Mouse (Mus musculus): Measurements from ENCODE around the gene Hnf4a. TPM values are rescaled to one million over a fixed set of nuclear protein-coding genes. Genes with fewer than 3 reads are reported as not detected.

The Hnf4a gene
- total and polyA plus RNA-seq, 3 experiments, result not detected

DNA sequence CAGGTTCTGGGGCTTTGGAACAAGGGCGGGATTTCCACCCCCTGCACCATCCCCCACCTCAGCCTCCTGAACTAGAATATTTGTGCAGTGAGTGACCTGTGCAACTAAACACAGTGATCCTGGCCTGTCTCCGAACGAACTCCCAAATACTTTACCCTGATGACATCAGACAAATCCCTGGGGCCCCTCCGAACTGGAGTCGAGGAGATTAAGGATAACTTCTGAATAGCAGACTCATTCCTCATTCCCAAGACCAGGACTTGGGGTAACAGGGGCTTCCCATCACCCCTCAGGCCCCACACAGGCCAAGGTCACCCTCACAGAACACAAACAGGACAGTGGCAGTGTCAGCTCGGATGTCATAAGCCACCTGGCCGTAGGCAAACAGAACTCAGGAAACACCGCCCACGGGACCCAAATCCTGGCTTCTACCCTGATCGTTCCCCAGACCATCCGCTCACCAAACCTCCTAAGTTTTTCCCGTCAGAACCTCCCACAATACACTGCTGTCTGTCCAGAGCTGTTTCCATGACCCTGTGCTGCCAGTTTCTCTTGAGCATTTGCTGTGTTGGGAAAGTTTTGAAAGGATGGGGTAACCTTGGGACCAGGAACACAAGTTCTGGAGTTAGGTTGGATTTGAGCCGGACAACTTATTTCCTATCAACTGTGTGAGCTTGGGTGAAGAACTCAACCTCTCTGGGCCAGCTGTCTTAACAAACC is 32.9 kb downstream of the Hnf4a start:
- DNase-seq (ENCODE audit: extremely low read depth), result no peak
- peaks cover 2% of the 10 kb centered on the region for H3K9me3 ChIP-seq (replicated peaks; ENCODE audit: low read length)
- no peaks in the 10 kb centered on the region for H3K36me3 ChIP-seq (replicated peaks in 1 of 2; ENCODE audit: control insufficient read depth in 1 of 2, insufficient read depth in 1 of 2, low read length in 1 of 2)
- H3K79me2 ChIP-seq (replicated peaks; ENCODE audit: control insufficient read depth, extremely low read depth, insufficient read depth, poor library complexity, severe bottlenecking), result no peaks in the 10 kb centered on the region
- dilution Hi-C loops (cut with MboI; ENCODE audit: extremely low pct_ligation_motif_present, extremely low pct_unique_long_range_greater_than_20kb, low sequenced_read_pairs) (no loop called here), in situ Hi-C loops (cut with MboI; ENCODE audit: low pct_ligation_motif_present, low pct_unique_long_range_greater_than_20kb, low sequenced_read_pairs) (loop anchor here (10.0 kb wide), 2 partner anchors 55 to 195 kb away; no protein-coding TSS in a partner anchor)
- no peak overlapping the region for H3K4me3 ChIP-seq (replicated peaks in 1 of 3; ENCODE audit: low read depth in 2 of 3, low read length in 2 of 3, poor library complexity in 1 of 3)
- no peak overlapping the region for H3K9ac ChIP-seq (ENCODE audit: insufficient read depth, low read depth)
- H3K4me2 ChIP-seq (ENCODE audit: insufficient read depth, low read depth, poor library complexity, severe bottlenecking), result no peak overlapping the region
- peaks cover 0 to 9% of the 10 kb centered on the region in 2 experiments; a peak in 2 of 4 replicates for H3K4me1 ChIP-seq (ENCODE audit: control insufficient read depth in 1 of 2, insufficient read depth in 2 of 2)
- TF ChIP-seq RAD21 (IDR thresholded peaks at IDR 0.05; ENCODE audit: low read depth, low read length) (no peak), NELFE (IDR thresholded peaks at IDR 0.05; ENCODE audit: low read depth, low read length) (no peak), BHLHE40 (IDR thresholded peaks at IDR 0.05; ENCODE audit: low read depth, low read length) (no peak), HCFC1 (IDR thresholded peaks at IDR 0.05; ENCODE audit: low read depth, low read length) (no peak), RCOR1 (conservative IDR thresholded peaks at IDR 0.05; ENCODE audit: low read depth, low read length) (no peak), UBTF (IDR thresholded peaks at IDR 0.05; ENCODE audit: low read depth, low read length) (no peak), PAX5 (IDR thresholded peaks at IDR 0.05; ENCODE audit: low read length) (no peak), GABPA (IDR thresholded peaks at IDR 0.05; ENCODE audit: insufficient replicate concordance, low read depth, low read length) (no peak), CTCF (conservative IDR thresholded peaks at IDR 0.05 in 1 of 2, IDR thresholded peaks at IDR 0.05 in 1 of 2; ENCODE audit: low read depth in 2 of 2, low read length in 2 of 2) (no peak), MAFK (IDR thresholded peaks at IDR 0.05; ENCODE audit: insufficient replicate concordance, low read length) (no peak), MEF2A (IDR thresholded peaks at IDR 0.05; ENCODE audit: borderline replicate concordance, low read depth, low read length) (no peak), EP300 (IDR thresholded peaks at IDR 0.05; ENCODE audit: low read length) (no peak), MAX (IDR thresholded peaks at IDR 0.05; ENCODE audit: low read length) (no peak)
- peaks cover 90% of the 10 kb centered on the region for H3K27me3 ChIP-seq (replicated peaks)
- no peak overlapping the region for H3K27ac ChIP-seq (ENCODE audit: insufficient read depth, low read depth)

DNA sequence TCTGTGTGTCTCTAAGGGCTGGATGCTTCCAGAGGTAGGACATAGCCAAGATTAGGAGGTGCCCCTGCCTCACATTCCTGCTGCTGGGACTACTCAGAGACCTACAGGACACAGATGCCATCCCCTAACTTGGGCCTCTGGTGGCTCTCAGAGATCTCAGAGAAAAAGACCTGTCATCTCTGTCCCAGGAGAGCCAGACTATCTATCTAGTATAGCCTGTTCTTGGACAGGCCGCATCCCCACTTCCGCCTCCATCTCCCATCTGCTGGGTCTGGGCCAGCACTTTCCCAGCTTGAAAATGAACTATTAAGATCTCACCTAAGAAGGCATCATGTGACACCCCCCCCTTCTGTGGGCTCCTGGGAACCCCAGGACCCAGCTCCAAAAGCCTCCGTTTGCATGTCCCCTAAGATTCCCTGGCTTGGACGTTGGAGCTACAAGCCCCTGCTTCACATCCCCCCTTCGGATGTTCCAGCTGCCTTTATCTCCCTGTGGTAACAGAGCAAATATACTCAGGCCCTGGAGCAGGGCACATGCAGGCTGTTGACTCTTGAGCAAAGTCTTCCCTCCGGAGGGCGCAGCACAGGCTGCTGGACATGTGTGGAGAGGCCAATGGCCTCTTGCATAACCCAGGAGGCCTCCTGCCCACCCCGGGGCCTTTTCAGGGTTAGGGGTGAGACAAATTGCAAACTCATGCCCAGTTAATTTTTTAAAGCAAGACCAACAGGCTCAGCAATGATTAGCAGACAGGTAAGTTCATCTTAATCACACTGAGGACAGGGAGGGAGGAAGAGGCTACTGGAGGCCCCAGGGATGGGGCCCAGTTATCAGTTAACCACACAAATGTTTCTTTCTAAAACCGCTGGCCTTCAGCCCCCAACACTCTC is 33.9 kb downstream of the Hnf4a start:
- Histone ChIP-seq H3K79me2 (replicated peaks; ENCODE audit: control insufficient read depth, extremely low read depth, insufficient read depth, poor library complexity, severe bottlenecking) (no peaks in the 10 kb centered on the region), H3K4me3 (replicated peaks in 1 of 3; ENCODE audit: low read depth in 2 of 3, low read length in 2 of 3, poor library complexity in 1 of 3) (no peak overlapping the region), H3K4me1 (ENCODE audit: control insufficient read depth in 1 of 2, insufficient read depth in 2 of 2) (peaks cover 0 to 6% of the 10 kb centered on the region in 2 experiments; a peak in 1 of 4 replicates), H3K4me2 (ENCODE audit: insufficient read depth, low read depth, poor library complexity, severe bottlenecking) (no peak overlapping the region), H3K36me3 (replicated peaks in 1 of 2; ENCODE audit: control insufficient read depth in 1 of 2, insufficient read depth in 1 of 2, low read length in 1 of 2) (no peaks in the 10 kb centered on the region), H3K27ac (ENCODE audit: insufficient read depth, low read depth) (no peak overlapping the region), H3K9ac (ENCODE audit: insufficient read depth, low read depth) (no peak overlapping the region), H3K27me3 (replicated peaks) (peaks cover 92% of the 10 kb centered on the region), H3K9me3 (replicated peaks; ENCODE audit: low read length) (no peaks in the 10 kb centered on the region)
- DNase-seq (ENCODE audit: extremely low read depth), result no peak
- in situ Hi-C loops (cut with MboI; ENCODE audit: low pct_ligation_motif_present, low pct_unique_long_range_greater_than_20kb, low sequenced_read_pairs) (no loop called here), dilution Hi-C loops (cut with MboI; ENCODE audit: extremely low pct_ligation_motif_present, extremely low pct_unique_long_range_greater_than_20kb, low sequenced_read_pairs) (no loop called here)
- TF ChIP-seq TBP (conservative IDR thresholded peaks at IDR 0.05; ENCODE audit: low read depth, low read length) (no peak), UBTF (IDR thresholded peaks at IDR 0.05; ENCODE audit: low read depth, low read length) (no peak), POLR2AphosphoS2 (IDR thresholded peaks at IDR 0.05; ENCODE audit: low read depth, low read length) (no peak), EP300 (IDR thresholded peaks at IDR 0.05; ENCODE audit: low read length) (no peak), MAFK (IDR thresholded peaks at IDR 0.05; ENCODE audit: insufficient replicate concordance, low read length) (no peak), TCF12 (IDR thresholded peaks at IDR 0.05; ENCODE audit: low read depth, low read length) (no peak), ZC3H11A (IDR thresholded peaks at IDR 0.05; ENCODE audit: low read depth, low read length) (no peak), USF2 (conservative IDR thresholded peaks at IDR 0.05; ENCODE audit: low read depth, low read length) (no peak), MAX (IDR thresholded peaks at IDR 0.05; ENCODE audit: low read length) (no peak), ZNF384 (IDR thresholded peaks at IDR 0.05; ENCODE audit: low read depth, low read length) (no peak)
